Mouse (Mus musculus) hindbrain, embryonic 12.5 days (tissue): ENCODE measurements around the gene Zfp810. TPM values are rescaled to one million over a fixed set of nuclear protein-coding genes. Genes with fewer than 3 reads are reported as not detected.

Experiments used
- ATAC-seq: fragments of 200-750 bp; cut with Nextera tagmentation; 2 replicates; pipeline ENCODE4 v1.8.0; 2017; ENCODE audit warnings: moderate TSS enrichment; ENCODE audit not compliant: low FRiP score
- H3K27ac ChIP-seq: fragments of 300-500 bp; sonication (generic); 2 replicates; pipeline ENCODE4 v1.5.1; 2016; ENCODE audit warnings: mild to moderate bottlenecking
- H3K27me3 ChIP-seq: fragments of 300-500 bp; sonication (generic); 2 replicates; pipeline ENCODE4 v1.6.1; 2016; ENCODE audit warnings: mild to moderate bottlenecking
- H3K36me3 ChIP-seq: fragments of 300-500 bp; sonication (generic); 2 replicates; pipeline ENCODE4 v1.6.1; 2016; ENCODE audit warnings: mild to moderate bottlenecking
- H3K4me1 ChIP-seq: fragments of 300-500 bp; sonication (generic); 2 replicates; pipeline ENCODE4 v1.6.1; 2016
- H3K4me2 ChIP-seq: fragments of 300-500 bp; sonication (generic); replicated peaks from 2 replicates; pipeline ENCODE4 v1.6.1; 2016; ENCODE audit warnings: mild to moderate bottlenecking
- H3K4me3 ChIP-seq: fragments of 300-500 bp; sonication (generic); 2 replicates; pipeline ENCODE4 v1.5.1; 2016; ENCODE audit warnings: mild to moderate bottlenecking
- H3K9ac ChIP-seq: fragments of 300-500 bp; sonication (generic); 2 replicates; pipeline ENCODE4 v1.6.1; 2016; ENCODE audit warnings: mild to moderate bottlenecking, moderate library complexity
- H3K9me3 ChIP-seq: fragments of 300-500 bp; sonication (generic); replicated peaks from 2 replicates; pipeline ENCODE4 v1.6.1; 2016; ENCODE audit warnings: mild to moderate bottlenecking
- WGBS: fragments of 180-500 bp; shearing (Covaris S2); methylation state at CpG from one replicate; pipeline ENCODE4 v1.1.7; 2016; 5-methylcytosine and 5-hydroxymethylcytosine counted together
- polyA plus RNA-seq: library from polyadenylated mRNA; unstranded; fragments of >200 nt; fragmentation: Nextera tagmentation; extraction: Ambion mirVana; gene quantifications from 2 replicates; pipeline ENCODE4 v1.2.1, GENCODE M21; 2016

Gene Zfp810
- polyA plus RNA-seq: 39.0 and 40.3 TPM in 2 replicates

GRCm38 (mm10) chr9:22307156-22307919, at the start of gene Zfp810:
TSS of gene Zfp810 (minus strand) at chr9:22307648.
- WGBS: under 1% methylated on average over 56 of the region's 56 CpGs
- H3K4me3 ChIP-seq: peak within 1 kb of the TSS; percentile 92
- H3K4me1 ChIP-seq: peaks cover 16% of the 10 kb centered on the region
- H3K9me3 ChIP-seq: peaks cover 11% of the 10 kb centered on the region
- peak within 1 kb of the TSS; percentile 97 for H3K9ac ChIP-seq
- H3K27ac ChIP-seq: peak within 1 kb of the TSS; percentile 85
- H3K4me2 ChIP-seq: peak within 1 kb of the TSS; percentile 74
- ATAC-seq: peak; percentile 99
- peaks cover 30% of the 10 kb centered on the region for H3K36me3 ChIP-seq
- H3K27me3 ChIP-seq: no peaks in the 10 kb centered on the region

GRCm38 (mm10) chr9:22355919-22356318, 48.5 kb upstream of the Zfp810 start:
- Histone ChIP-seq H3K27me3 (no peaks in the 10 kb centered on the region), H3K9ac (no peak overlapping the region), H3K9me3 (no peaks in the 10 kb centered on the region), H3K4me1 (no peaks in the 10 kb centered on the region), H3K4me2 (no peak overlapping the region), H3K27ac (no peak overlapping the region), H3K4me3 (no peak overlapping the region), H3K36me3 (peaks cover 60% of the 10 kb centered on the region)
- ATAC-seq: no peak
- WGBS: 86% methylated on average over 3 of the region's 3 CpGs

- Histone ChIP-seq H3K27me3 (no peaks in the 10 kb centered on the region), H3K4me1 (no peaks in the 10 kb centered on the region), H3K4me3 (no peak overlapping the region), H3K9me3 (no peaks in the 10 kb centered on the region), H3K27ac (no peak overlapping the region), H3K36me3 (peaks cover 46% of the 10 kb centered on the region), H3K9ac (no peak overlapping the region), H3K4me2 (no peak overlapping the region)
- no peak for ATAC-seq
- 90% methylated on average over 5 of the region's 5 CpGs for WGBS
Observed at GRCm38 (mm10) chr9:22353901-22354300, 46.5 kb upstream of the Zfp810 start.

- no peak for ATAC-seq
- no peak overlapping the region for H3K9ac ChIP-seq
- H3K4me1 ChIP-seq: no peaks in the 10 kb centered on the region
- H3K4me2 ChIP-seq: no peak overlapping the region
- H3K36me3 ChIP-seq: peaks cover 41% of the 10 kb centered on the region
- H3K27me3 ChIP-seq: no peaks in the 10 kb centered on the region
- H3K9me3 ChIP-seq: no peaks in the 10 kb centered on the region
- no peak overlapping the region for H3K4me3 ChIP-seq
- H3K27ac ChIP-seq: no peak overlapping the region
- whole genome bisulfite sequencing: 89% methylated on average over 5 of the region's 5 CpGs
Observed at GRCm38 (mm10) chr9:22353465-22353864, 46.0 kb upstream of the Zfp810 start.

GRCm38 (mm10) chr9:22340331-22340730, 32.9 kb upstream of the Zfp810 start:
- H3K36me3 ChIP-seq: peaks cover 38% of the 10 kb centered on the region
- H3K27ac ChIP-seq: no peak overlapping the region
- no peak for ATAC-seq
- no peak overlapping the region for H3K4me2 ChIP-seq
- H3K4me1 ChIP-seq: no peaks in the 10 kb centered on the region
- no peaks in the 10 kb centered on the region for H3K27me3 ChIP-seq
- WGBS: 89% methylated on average over 1 of the region's 1 CpGs
- no peak overlapping the region for H3K4me3 ChIP-seq
- H3K9ac ChIP-seq: no peak overlapping the region
- no peaks in the 10 kb centered on the region for H3K9me3 ChIP-seq

- Histone ChIP-seq H3K27me3 (no peaks in the 10 kb centered on the region), H3K4me2 (no peak overlapping the region), H3K4me3 (no peak overlapping the region), H3K27ac (no peak overlapping the region), H3K36me3 (peaks cover 54% of the 10 kb centered on the region), H3K9me3 (no peaks in the 10 kb centered on the region), H3K4me1 (no peaks in the 10 kb centered on the region), H3K9ac (no peak overlapping the region)
- WGBS: 97% methylated on average over 2 of the region's 2 CpGs
- ATAC-seq: no peak
Observed at GRCm38 (mm10) chr9:22337217-22337616, 29.8 kb upstream of the Zfp810 start.

GRCm38 (mm10) chr9:22327475-22328387, 20.3 kb upstream of the Zfp810 start:
- no peak overlapping the region; the same call in 1 of the 2 replicates for H3K27ac ChIP-seq

GRCm38 (mm10) chr9:22327099-22327474, 19.6 kb upstream of the Zfp810 start:
- peaks cover 12% of the 10 kb centered on the region for H3K4me1 ChIP-seq
- WGBS: 12% methylated on average over 9 of the region's 9 CpGs
- H3K9ac ChIP-seq: peak overlapping the region; percentile 63

More at GRCm38 (mm10) chr9:22327475-22328387, 20.3 kb upstream of the Zfp810 start:
- H3K4me3 ChIP-seq: peak overlapping the region; percentile 51
- peaks cover 12% of the 10 kb centered on the region for H3K4me1 ChIP-seq
- H3K9me3 ChIP-seq: no peaks in the 10 kb centered on the region
- H3K27me3 ChIP-seq: no peaks in the 10 kb centered on the region
- peak; percentile 94 for ATAC-seq
- peaks cover 7% of the 10 kb centered on the region for H3K36me3 ChIP-seq
- H3K4me2 ChIP-seq: peak overlapping the region; percentile 90
- WGBS: under 1% methylated on average over 32 of the region's 32 CpGs
- H3K9ac ChIP-seq: peak overlapping the region; percentile 63

GRCm38 (mm10) chr9:22324579-22324978, 17.1 kb upstream of the Zfp810 start:
- WGBS: 100% methylated on average over 1 of the region's 1 CpGs
- H3K36me3 ChIP-seq: no peaks in the 10 kb centered on the region
- no peaks in the 10 kb centered on the region for H3K27me3 ChIP-seq
- no peak overlapping the region for H3K4me3 ChIP-seq
- ATAC-seq: no peak
- peaks cover 12% of the 10 kb centered on the region for H3K4me1 ChIP-seq
- H3K4me2 ChIP-seq: no peak overlapping the region
- H3K9ac ChIP-seq: no peak overlapping the region
- no peaks in the 10 kb centered on the region for H3K9me3 ChIP-seq
- H3K27ac ChIP-seq: no peak overlapping the region

More at GRCm38 (mm10) chr9:22327099-22327474, 19.6 kb upstream of the Zfp810 start:
- Histone ChIP-seq H3K4me3 (peak overlapping the region; percentile 51), H3K4me2 (peak overlapping the region; percentile 90), H3K9me3 (no peaks in the 10 kb centered on the region), H3K27ac (no peak overlapping the region), H3K36me3 (peaks cover 3% of the 10 kb centered on the region; the same call in 1 of the 2 replicates), H3K27me3 (no peaks in the 10 kb centered on the region)
- ATAC-seq: no peak

- no peak for ATAC-seq
Observed at GRCm38 (mm10) chr9:22322381-22323211, 15.1 kb upstream of the Zfp810 start.

GRCm38 (mm10) chr9:22319109-22319508, 11.7 kb upstream of the Zfp810 start:
- H3K27me3 ChIP-seq: no peaks in the 10 kb centered on the region
- no peak for ATAC-seq
- WGBS: 87% methylated on average over 1 of the region's 1 CpGs
- no peak overlapping the region for H3K4me3 ChIP-seq
- peaks cover 15% of the 10 kb centered on the region for H3K9me3 ChIP-seq
- H3K4me2 ChIP-seq: no peak overlapping the region
- no peak overlapping the region for H3K27ac ChIP-seq
- H3K9ac ChIP-seq: no peak overlapping the region
- H3K36me3 ChIP-seq: no peaks in the 10 kb centered on the region
- H3K4me1 ChIP-seq: no peaks in the 10 kb centered on the region

More at GRCm38 (mm10) chr9:22322381-22323211, 15.1 kb upstream of the Zfp810 start:
- Histone ChIP-seq H3K4me3 (no peak overlapping the region), H3K9ac (no peak overlapping the region), H3K27ac (no peak overlapping the region), H3K4me2 (no peak overlapping the region), H3K4me1 (peaks cover 7% of the 10 kb centered on the region), H3K9me3 (peaks cover 8% of the 10 kb centered on the region), H3K36me3 (no peaks in the 10 kb centered on the region), H3K27me3 (no peaks in the 10 kb centered on the region)
- WGBS: 79% methylated on average over 8 of the region's 8 CpGs
